Mouse (Mus musculus): ENCODE results near the gene Pet100. TPM values are rescaled to one million over a fixed set of nuclear protein-coding genes. Genes with fewer than 3 reads are reported as not detected.
"Not testable (repeated sequence)": the region's sequence is repeated elsewhere in the genome, so short reads cannot be mapped to it uniquely, and the experiment has no call there.

The Pet100 gene
- total RNA-seq (2021), result 10 to 100 TPM; 75.6 to 85.4 TPM

- intact Hi-C loops (cut with DNase I), result loop anchor here (2.0 kb wide), 1 partner anchor 55 kb away; the partner anchor contains the start of gene Trappc5
- peak; percentile 98 to 99 for DNase-seq (ENCODE audit: low spot score in 2 of 2)
Observed at GRCm38 (mm10) chr8:3621199-3621970, at the start of gene Pet100, which contains the start of gene Xab2. Gene Pet100, plus strand, starts transcription at chr8:3621548. Gene Xab2, minus strand, starts transcription at chr8:3621316.

GRCm38 (mm10) chr8:3574546-3574945 is 46.8 kb upstream of the Pet100 start:
- no peak for DNase-seq (ENCODE audit: low spot score in 2 of 2)
- intact Hi-C loops (cut with DNase I), result no loop called here

GRCm38 (mm10) chr8:3576211-3576960 is 45.0 kb upstream of the Pet100 start:
- intact Hi-C loops (cut with DNase I), result no loop called here
- DNase-seq (ENCODE audit: low spot score in 2 of 2), result no peak

GRCm38 (mm10) chr8:3579390-3580364 is 41.7 kb upstream of the Pet100 start:
- intact Hi-C loops (cut with DNase I), result no loop called here
- DNase-seq (ENCODE audit: low spot score in 2 of 2), result no peak

GRCm38 (mm10) chr8:3581961-3582360 is 39.4 kb upstream of the Pet100 start:
- DNase-seq (ENCODE audit: low spot score in 2 of 2); intact Hi-C loops (cut with DNase I): not testable (repeated sequence)

- intact Hi-C loops (cut with DNase I), result no loop called here
- no peak for DNase-seq (ENCODE audit: low spot score in 2 of 2)
Observed at GRCm38 (mm10) chr8:3586452-3586851, 34.9 kb upstream of the Pet100 start.

- intact Hi-C loops (cut with DNase I), result no loop called here
- no peak for DNase-seq (ENCODE audit: low spot score in 2 of 2)
Observed at GRCm38 (mm10) chr8:3586993-3587390, 34.4 kb upstream of the Pet100 start, which contains the start of gene Camsap3. Gene Camsap3, plus strand, starts transcription at chr8:3587293.

GRCm38 (mm10) chr8:3587391-3588257 is 33.7 kb upstream of the Pet100 start:
- intact Hi-C loops (cut with DNase I), result no loop called here

GRCm38 (mm10) chr8:3588258-3588633 is 33.1 kb upstream of the Pet100 start:
- intact Hi-C loops (cut with DNase I), result no loop called here
- DNase-seq (ENCODE audit: low spot score in 2 of 2), result no peak

More at GRCm38 (mm10) chr8:3587391-3588257, 33.7 kb upstream of the Pet100 start:
- DNase-seq (ENCODE audit: low spot score in 2 of 2), result peak; percentile 73 to 79

- intact Hi-C loops (cut with DNase I), result no loop called here
- no peak for DNase-seq (ENCODE audit: low spot score in 2 of 2)
Observed at GRCm38 (mm10) chr8:3593470-3593869, 27.9 kb upstream of the Pet100 start.

- intact Hi-C loops (cut with DNase I), result no loop called here
- DNase-seq (ENCODE audit: low spot score in 2 of 2), result no peak
Observed at GRCm38 (mm10) chr8:3594466-3594865, 26.9 kb upstream of the Pet100 start.

GRCm38 (mm10) chr8:3598054-3598453 is 23.3 kb upstream of the Pet100 start:
- no peak for DNase-seq (ENCODE audit: low spot score in 2 of 2)
- intact Hi-C loops (cut with DNase I), result no loop called here

GRCm38 (mm10) chr8:3599219-3599618 is 22.1 kb upstream of the Pet100 start:
- intact Hi-C loops (cut with DNase I), result no loop called here
- no peak for DNase-seq (ENCODE audit: low spot score in 2 of 2)

- intact Hi-C loops (cut with DNase I), result no loop called here
- DNase-seq (ENCODE audit: low spot score in 2 of 2), result no peak
Observed at GRCm38 (mm10) chr8:3600401-3600800, 20.9 kb upstream of the Pet100 start.

- intact Hi-C loops (cut with DNase I), result no loop called here
- no peak for DNase-seq (ENCODE audit: low spot score in 2 of 2)
Observed at GRCm38 (mm10) chr8:3603439-3603838, 17.9 kb upstream of the Pet100 start.

- no peak for DNase-seq (ENCODE audit: low spot score in 2 of 2)
- intact Hi-C loops (cut with DNase I), result no loop called here
Observed at GRCm38 (mm10) chr8:3606593-3606992, 14.8 kb upstream of the Pet100 start.

- DNase-seq (ENCODE audit: low spot score in 2 of 2), result no peak
- intact Hi-C loops (cut with DNase I), result no loop called here
Observed at GRCm38 (mm10) chr8:3607822-3608221, 13.5 kb upstream of the Pet100 start.

- no peak for DNase-seq (ENCODE audit: low spot score in 2 of 2)
- intact Hi-C loops (cut with DNase I), result no loop called here
Observed at GRCm38 (mm10) chr8:3609046-3609815, 12.1 kb upstream of the Pet100 start.
